Mouse (Mus musculus) bone marrow, adult 2 months (tissue): ENCODE data around the gene Fbxw17. TPM values are rescaled to one million over a fixed set of nuclear protein-coding genes. Genes with fewer than 3 reads are reported as not detected.
"Not testable (repeated sequence)": the region's sequence is repeated elsewhere in the genome, so short reads cannot be mapped to it uniquely, and the experiment has no call there.

Source experiments
- H3K27ac ChIP-seq: fragments of 200-500 bp; 2 replicates; pipeline ENCODE4 v1.5.1; 2012; ENCODE audit warnings: low read depth, mild to moderate bottlenecking, control low read depth, inconsistent platforms, low read length; ENCODE audit not compliant: control insufficient read depth, poor library complexity, insufficient read depth
- H3K4me1 ChIP-seq: fragments of 200-500 bp; 2 replicates; pipeline ENCODE4 v1.6.1; 2011; ENCODE audit warnings: low read length; ENCODE audit not compliant: control insufficient read depth, insufficient read depth
- H3K4me3 ChIP-seq: fragments of 200-500 bp; replicated peaks from 2 replicates; pipeline ENCODE3; 2011; ENCODE audit warnings: mild to moderate bottlenecking, low read depth, low read length, control low read depth; ENCODE audit not compliant: control insufficient read depth
- CTCF ChIP-seq: fragments of 200-500 bp; IDR thresholded peaks from 2 replicates; pipeline ENCODE4 v1.5.1; 2011; ENCODE audit warnings: low read length, control low read depth; ENCODE audit not compliant: control insufficient read depth, insufficient read depth
- POLR2A ChIP-seq: fragments of 200-500 bp; IDR thresholded peaks from 2 replicates; pipeline ENCODE4 v1.6.1; 2011; ENCODE audit warnings: low read depth, mild to moderate bottlenecking, control low read depth, low read length, borderline replicate concordance; ENCODE audit not compliant: control insufficient read depth
- WGBS: fragments of 180-500 bp; shearing (Covaris S2); methylation state at CpG from one replicate; pipeline ENCODE4 v1.1.7; 2018; 5-methylcytosine and 5-hydroxymethylcytosine counted together
- polyA plus RNA-seq: library from polyadenylated mRNA; stranded (reverse); fragments of >200 nt; gene quantifications from 2 replicates; pipeline ENCODE4 v1.2.4, GENCODE M21; 2011; ENCODE audit warnings: low replicate concordance; ENCODE audit not compliant: missing spikeins, insufficient read depth, insufficient read length

The Fbxw17 gene
- polyA plus RNA-seq, 1 experiment, result 15.8 TPM

DNA sequence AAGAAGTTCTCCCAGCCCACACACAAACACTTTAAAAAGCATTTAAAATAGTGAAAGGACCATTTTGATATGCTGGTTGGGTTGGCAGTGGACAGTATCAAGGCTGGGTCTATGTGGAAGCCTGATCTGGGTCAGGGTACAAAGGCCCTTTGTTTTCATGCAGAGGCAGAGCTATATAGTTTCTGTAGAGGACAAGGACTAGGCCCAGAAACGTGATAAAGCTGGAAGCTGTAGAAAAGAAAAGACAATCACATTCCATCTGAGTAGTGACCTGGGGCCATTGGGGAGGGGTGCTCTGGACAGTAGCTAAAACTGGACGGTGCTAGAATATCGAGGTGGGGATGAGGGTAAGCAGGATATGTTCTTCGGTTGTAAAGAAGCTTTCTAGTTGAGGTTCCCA lies 27.6 kb downstream of the Fbxw17 start:
- TF ChIP-seq POLR2A, result no peak
- 78% methylated on average over 4 of the region's 4 CpGs for WGBS
- Histone ChIP-seq H3K4me3 (no peak overlapping the region), H3K4me1 (no peaks in the 10 kb centered on the region), H3K27ac (no peak overlapping the region)

DNA sequence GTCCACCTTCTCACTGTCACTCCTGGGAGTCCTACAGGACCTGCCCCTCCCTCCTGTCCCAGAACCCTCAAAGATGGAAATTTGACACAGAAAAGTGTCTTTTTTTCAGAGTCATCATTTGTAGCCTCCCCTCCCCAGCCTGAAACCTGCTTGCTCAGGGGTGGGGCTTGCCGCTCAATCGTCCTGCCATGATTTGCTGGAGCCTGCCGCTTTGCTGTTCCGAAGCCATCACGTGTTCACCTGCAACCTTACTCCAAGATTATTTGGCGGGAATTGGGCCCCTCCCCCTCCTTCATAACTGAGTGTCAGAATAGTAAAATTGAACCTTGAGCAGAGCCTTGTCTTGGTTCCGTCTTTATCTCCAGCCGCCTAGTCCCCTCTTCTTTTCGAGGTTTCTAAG lies 34.6 kb downstream of the Fbxw17 start:
- not testable (repeated sequence) for H3K27ac ChIP-seq, H3K4me1 ChIP-seq
- WGBS, result 72% methylated on average over 9 of the region's 9 CpGs

DNA sequence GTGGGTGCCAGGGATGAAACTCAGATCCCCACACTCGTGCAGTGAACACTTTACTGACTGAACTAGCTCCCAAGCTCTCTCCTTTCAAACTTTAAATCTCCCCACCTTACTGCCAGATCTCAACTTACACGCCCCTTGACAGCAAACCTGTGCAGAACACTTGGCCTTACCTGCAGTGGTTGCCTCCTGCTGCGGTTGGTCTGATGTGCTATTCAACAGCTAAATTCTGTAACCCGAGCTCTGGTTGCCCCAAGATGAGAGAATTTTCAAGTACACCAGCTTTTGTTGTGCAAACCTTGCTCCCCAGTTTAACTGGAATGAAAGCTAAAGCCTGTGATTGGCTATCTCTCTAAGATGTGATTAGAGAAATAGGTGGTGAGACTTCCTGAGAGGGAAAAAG lies 35.8 kb downstream of the Fbxw17 start:
- TF ChIP-seq POLR2A, result no peak
- TF ChIP-seq CTCF, result no peak
- Histone ChIP-seq H3K4me1 (no peaks in the 10 kb centered on the region), H3K27ac (no peak overlapping the region), H3K4me3 (no peak overlapping the region)
- 31% methylated on average over 4 of the region's 4 CpGs for WGBS

More for the DNA sequence above, 34.6 kb downstream of the Fbxw17 start:
- not testable (repeated sequence) for H3K4me3 ChIP-seq

DNA sequence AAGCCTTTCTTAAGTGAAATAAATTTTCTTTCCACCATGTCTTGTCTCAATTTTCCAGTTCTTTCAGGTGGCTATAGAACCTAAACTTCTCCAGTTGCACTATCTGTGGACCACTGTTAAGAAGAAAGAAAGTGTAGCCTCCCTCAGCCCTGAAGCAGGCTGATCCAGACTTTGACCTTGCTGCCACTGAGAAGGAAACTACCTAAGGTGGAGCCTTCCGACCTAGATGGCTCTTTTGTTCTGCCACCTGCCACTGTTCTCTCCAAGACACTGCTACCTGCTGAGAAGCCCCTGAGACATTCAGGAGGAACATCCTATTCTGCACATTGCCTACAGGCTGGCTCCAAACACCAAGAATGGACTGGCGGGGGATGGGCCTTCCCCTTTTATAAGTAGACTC lies 42.8 kb downstream of the Fbxw17 start:
- not testable (repeated sequence) for H3K27ac ChIP-seq, H3K4me1 ChIP-seq, H3K4me3 ChIP-seq
- WGBS, result 62% methylated on average over 2 of the region's 2 CpGs

DNA sequence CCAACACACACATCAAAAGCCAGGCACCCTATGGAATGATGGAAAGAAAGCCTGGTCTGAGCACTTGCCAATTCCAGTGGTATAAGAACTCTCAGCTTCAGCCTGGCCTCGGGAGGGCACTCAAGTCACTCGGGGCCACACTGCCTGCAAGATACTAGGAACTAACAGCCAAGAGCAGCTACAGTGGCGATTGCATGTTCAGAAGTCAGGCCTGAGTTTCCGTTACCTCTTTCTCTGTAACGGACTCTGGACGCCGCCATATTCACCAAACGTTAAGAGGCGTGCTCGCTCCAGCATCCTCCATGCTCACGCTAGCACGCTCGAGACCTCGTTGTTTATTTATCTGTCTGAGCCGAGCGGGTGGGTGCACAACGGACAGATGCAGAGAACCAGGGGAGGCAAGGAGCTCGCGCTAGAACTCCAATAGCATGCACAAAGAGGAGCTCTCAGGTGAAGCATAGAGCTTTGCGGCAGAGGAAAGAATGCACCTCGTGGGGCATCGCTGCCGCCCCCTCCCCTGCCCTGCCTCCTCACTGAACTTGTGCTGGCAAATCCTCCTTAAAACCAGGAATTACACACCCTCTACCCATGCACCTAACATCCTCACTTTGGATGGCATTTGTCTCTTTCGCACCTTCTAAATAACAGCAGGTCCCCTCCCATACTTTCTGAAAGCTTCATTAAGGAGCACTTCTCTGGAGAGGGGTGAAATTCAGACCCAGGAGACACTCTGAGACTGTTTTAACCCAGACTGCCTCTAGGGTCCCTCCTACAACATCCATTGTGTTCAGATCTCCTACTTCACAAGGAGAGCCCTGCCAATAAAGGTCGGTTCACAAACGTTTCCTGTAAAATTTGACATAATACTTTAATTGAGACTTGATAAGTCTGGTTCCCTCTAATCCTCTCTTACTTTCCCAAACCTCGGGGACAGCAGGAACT lies 47.2 kb downstream of the Fbxw17 start:
- Histone ChIP-seq H3K27ac (no peak overlapping the region), H3K4me3 (no peak overlapping the region), H3K4me1 (no peaks in the 10 kb centered on the region)
- WGBS, result 38% methylated on average over 27 of the region's 27 CpGs
- TF ChIP-seq POLR2A, result no peak
- no peak for TF ChIP-seq CTCF

DNA sequence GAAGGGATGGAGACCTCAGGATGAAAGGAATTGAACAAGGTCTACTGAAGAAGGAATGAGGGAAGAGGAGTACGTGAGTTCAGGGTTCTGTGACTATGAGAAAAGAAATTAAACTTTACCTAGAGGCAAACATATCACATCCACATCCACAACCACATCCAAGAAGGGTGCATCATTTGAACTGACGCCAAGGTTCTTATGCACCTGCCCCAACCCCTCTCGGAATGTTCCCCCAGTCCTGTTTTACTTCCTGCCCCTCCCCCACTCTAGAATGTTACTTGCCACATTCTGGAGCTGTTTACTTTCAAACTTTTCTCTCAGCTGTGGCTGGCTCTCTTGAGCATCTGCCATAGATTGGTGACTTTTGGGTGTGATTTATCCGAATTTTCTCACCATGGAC lies 49.3 kb downstream of the Fbxw17 start, which contains the start of gene Nutm2:
Gene Nutm2, plus strand, starts transcription at position 301 of the 400 bp plus-strand sequence.
- WGBS, result 68% methylated on average over 4 of the region's 4 CpGs
- Histone ChIP-seq H3K4me1 (no peaks in the 10 kb centered on the region), H3K4me3 (no peak within 1 kb of the TSS), H3K27ac (no peak within 1 kb of the TSS)
- TF ChIP-seq POLR2A (no peak), CTCF (no peak)

Other genes with a start within 250 kb of the Fbxw17 start
- not detected in 2 replicates for gene Gm906, start 167.6 kb upstream of the Fbxw17 start, polyA plus RNA-seq
- gene Gm47429, start 26.0 kb downstream of the Fbxw17 start, polyA plus RNA-seq, result not detected in 2 replicates
- not detected in 2 replicates for gene Nutm2, start 49.4 kb downstream of the Fbxw17 start, polyA plus RNA-seq
- gene Gm904, start 225.4 kb downstream of the Fbxw17 start, polyA plus RNA-seq, result not detected in 2 replicates